8 mouse cellular contexts compared by ENCODE assay signal in genomic region chr2:30807648-30808295, GRCm38 (mm10). TPM values are rescaled to one million over a fixed set of nuclear protein-coding genes. Genes with fewer than 3 reads are reported as not detected.
A peak's percentile ranks its signal among the peaks of the same experiment; 100 is the strongest.
DNase-seq lines count a peak whose midpoint lies in the region; ATAC-seq and TF ChIP-seq lines count a peak whose summit lies in the region.

Gene Ntmt1 (plus strand): TSS chr2:30807826.

- ATAC-seq in forebrain, postnatal 0 days, result peak; percentile 96
- ATAC-seq in lung, embryonic 15.5 days (ENCODE audit: borderline replicate concordance, extremely low read depth, low FRiP score, low TSS enrichment), result peak; percentile 99

- peak within 1 kb of the TSS; percentile 32; the same call in 1 of the 2 replicates for H3K27ac ChIP-seq in MEL (ENCODE audit: control insufficient read depth, low read depth, low read length)
- no peak within 1 kb of the TSS for H3K27ac ChIP-seq in cerebellum, adult 2 months (ENCODE audit: insufficient read depth, low read length)
- peak within 1 kb of the TSS; percentile 85 for H3K27ac ChIP-seq in forebrain, postnatal 0 days (ENCODE audit: low read depth, low read length)
- peak within 1 kb of the TSS; percentile 70 for H3K27ac ChIP-seq in lung, embryonic 15.5 days

- TF ChIP-seq POLR2A in MEL (IDR thresholded peaks at IDR 0.05; ENCODE audit: control insufficient read depth in 1 of 2, insufficient read depth in 1 of 2, low read depth in 1 of 2, low read length in 2 of 2, poor library complexity in 1 of 2), result peak; percentile 61 to 94
- TF ChIP-seq POLR2A in cerebellum, adult 2 months (IDR thresholded peaks at IDR 0.05; ENCODE audit: borderline replicate concordance, insufficient read depth, low read length), result peak; percentile 80; the same call in 1 of the 2 replicates

- peaks cover 32% of the 10 kb centered on the region for H3K79me2 ChIP-seq in MEL (ENCODE audit: control insufficient read depth, insufficient read depth, low read length, poor library complexity)

- peak within 1 kb of the TSS; percentile 88 for H3K9ac ChIP-seq in MEL (ENCODE audit: control insufficient read depth, low read depth, low read length, poor library complexity, severe bottlenecking)
- H3K9ac ChIP-seq in forebrain, postnatal 0 days, result peak within 1 kb of the TSS; percentile 94
- peak within 1 kb of the TSS; percentile 70 for H3K9ac ChIP-seq in lung, embryonic 15.5 days

- no peaks in the 10 kb centered on the region for H3K27me3 ChIP-seq in MEL (ENCODE audit: control insufficient read depth in 1 of 2, insufficient read depth in 2 of 2, low read length in 2 of 2)
- H3K27me3 ChIP-seq in cerebellum, adult 2 months (ENCODE audit: control insufficient read depth, insufficient read depth, low read length), result no peaks in the 10 kb centered on the region
- no peaks in the 10 kb centered on the region for H3K27me3 ChIP-seq in forebrain, postnatal 0 days (ENCODE audit: insufficient read depth, low read length)
- no peaks in the 10 kb centered on the region for H3K27me3 ChIP-seq in lung, embryonic 15.5 days

- H3K4me2 ChIP-seq in forebrain, postnatal 0 days (ENCODE audit: low read depth), result peak within 1 kb of the TSS; percentile 91
- peak within 1 kb of the TSS; percentile 87 for H3K4me2 ChIP-seq in lung, embryonic 15.5 days

- peak within 1 kb of the TSS; percentile 90 to 96 for H3K4me3 ChIP-seq in MEL (ENCODE audit: control insufficient read depth in 1 of 2, insufficient read depth in 1 of 2, low read depth in 2 of 2, low read length in 2 of 2)
- H3K4me3 ChIP-seq in cerebellum, adult 2 months (replicated peaks; ENCODE audit: insufficient read depth, low read depth, low read length), result peak within 1 kb of the TSS; percentile 73
- H3K4me3 ChIP-seq in forebrain, postnatal 0 days (ENCODE audit: low read depth, low read length), result peak within 1 kb of the TSS; percentile 71
- H3K4me3 ChIP-seq in lung, embryonic 15.5 days, result peak within 1 kb of the TSS; percentile 68

- TF ChIP-seq RAD21 in MEL (IDR thresholded peaks at IDR 0.05; ENCODE audit: low read depth, low read length), result no peak

- no peak for TF ChIP-seq CTCF in MEL (IDR thresholded peaks at IDR 0.05 in 2 of 3, conservative IDR thresholded peaks at IDR 0.05 in 1 of 3; ENCODE audit: control insufficient read depth in 1 of 3, insufficient read depth in 1 of 3, low read depth in 2 of 3, low read length in 3 of 3, poor library complexity in 1 of 3, severe bottlenecking in 1 of 3)
- TF ChIP-seq CTCF in cerebellum, adult 2 months (IDR thresholded peaks at IDR 0.05; ENCODE audit: borderline replicate concordance, insufficient read depth, low read depth, low read length), result no peak
- no peak for TF ChIP-seq CTCF in forebrain, postnatal 0 days (IDR thresholded peaks at IDR 0.05; ENCODE audit: low read depth)

- 1% methylated on average over 44 of the region's 44 CpGs for WGBS in cerebellum, adult 2 months
- 3% methylated on average over 44 of the region's 44 CpGs for WGBS in forebrain, postnatal 0 days
- under 1% methylated on average over 38 of the region's 44 CpGs for WGBS in lung, embryonic 15.5 days

- peaks cover 2 to 9% of the 10 kb centered on the region in 2 experiments; a peak in 3 of 4 replicates for H3K4me1 ChIP-seq in MEL (ENCODE audit: control insufficient read depth in 1 of 2, insufficient read depth in 2 of 2, low read length in 2 of 2)
- H3K4me1 ChIP-seq in cerebellum, adult 2 months (ENCODE audit: control insufficient read depth, insufficient read depth, low read length), result peaks cover 6% of the 10 kb centered on the region; the same call in 1 of the 2 replicates
- H3K4me1 ChIP-seq in forebrain, postnatal 0 days (ENCODE audit: insufficient read depth), result peaks cover 3% of the 10 kb centered on the region
- peaks cover 35% of the 10 kb centered on the region for H3K4me1 ChIP-seq in lung, embryonic 15.5 days

- no peaks in the 10 kb centered on the region for H3K9me3 ChIP-seq in MEL (replicated peaks; ENCODE audit: insufficient read depth, low read length)
- no peaks in the 10 kb centered on the region for H3K9me3 ChIP-seq in forebrain, postnatal 0 days (ENCODE audit: low read length)
- H3K9me3 ChIP-seq in lung, embryonic 15.5 days, result no peaks in the 10 kb centered on the region

- H3K36me3 ChIP-seq in MEL (ENCODE audit: control insufficient read depth in 1 of 2, insufficient read depth in 2 of 2, low read length in 2 of 2), result peaks cover 0 to 6% of the 10 kb centered on the region in 2 experiments; a peak in 2 of 4 replicates
- no peaks in the 10 kb centered on the region for H3K36me3 ChIP-seq in forebrain, postnatal 0 days (ENCODE audit: insufficient read depth)
- H3K36me3 ChIP-seq in lung, embryonic 15.5 days, result peaks cover 2% of the 10 kb centered on the region; the same call in 1 of the 2 replicates

- TF ChIP-seq EP300 in MEL (IDR thresholded peaks at IDR 0.05; ENCODE audit: low read depth in 1 of 2, low read length in 2 of 2), result peak in 1 of 2 experiments; percentile 14; a peak in 1 of 4 replicates

- peak; percentile 99 for DNase-seq in MEL (ENCODE audit: low read depth, low spot score)
- peak; percentile 96 to 98 for DNase-seq in cerebellum, adult 2 months
- DNase-seq in forebrain, postnatal 0 days, result peak; percentile 95
- DNase-seq in heart, postnatal 4 days, result peak; percentile 100
- peak; percentile 98 to 99 for DNase-seq in layer of hippocampus, adult 8-10 months (ENCODE audit: low spot score in 2 of 2)
- DNase-seq in ovary, adult 18-20 months (ENCODE audit: low spot score), result peak; percentile 100
- DNase-seq in thymus, postnatal 0 days (ENCODE audit: low spot score), result peak; percentile 94

TF ChIP-seq in MEL, 35 proteins besides CTCF, POLR2A, EP300 and RAD21:
- TF ChIP-seq ELF1 (IDR thresholded peaks at IDR 0.05; ENCODE audit: low read depth, low read length) (no peak), MYC (IDR thresholded peaks at IDR 0.05; ENCODE audit: low read depth, low read length) (peak; percentile 69), SIN3A (IDR thresholded peaks at IDR 0.05; ENCODE audit: low read length) (peak; percentile 60), HCFC1 (IDR thresholded peaks at IDR 0.05; ENCODE audit: low read depth, low read length) (peak; percentile 39; the same call in 1 of the 2 replicates), ZMIZ1 (IDR thresholded peaks at IDR 0.05; ENCODE audit: low read depth, low read length) (peak; percentile 64; the same call in 1 of the 2 replicates), RCOR1 (IDR thresholded peaks at IDR 0.05; ENCODE audit: low read depth, low read length) (no peak), POLR2AphosphoS2 (IDR thresholded peaks at IDR 0.05; ENCODE audit: low read length) (peak; percentile 80), MXI1 (IDR thresholded peaks at IDR 0.05; ENCODE audit: low read depth, low read length) (peak; percentile 96), JUND (IDR thresholded peaks at IDR 0.05; ENCODE audit: low read depth, low read length) (no peak), TCF12 (IDR thresholded peaks at IDR 0.05; ENCODE audit: low read depth, low read length) (0 out of 2 replicates have a peak, but pooled peaks have one; percentile 16), MAX (IDR thresholded peaks at IDR 0.05; ENCODE audit: low read length) (peak; percentile 91), ZKSCAN1 (IDR thresholded peaks at IDR 0.05; ENCODE audit: low read depth, low read length) (no peak), MAZ (IDR thresholded peaks at IDR 0.05; ENCODE audit: low read depth, low read length) (peak; percentile 52; the same call in 1 of the 2 replicates), NRF1 (IDR thresholded peaks at IDR 0.05; ENCODE audit: insufficient read depth, low read depth, low read length, poor library complexity, severe bottlenecking) (peak; percentile 15; the same call in 1 of the 2 replicates), NELFE (IDR thresholded peaks at IDR 0.05; ENCODE audit: low read depth, low read length) (peak; percentile 88), UBTF (IDR thresholded peaks at IDR 0.05; ENCODE audit: borderline replicate concordance, insufficient read depth, low read depth, low read length) (no peak), E2F4 (IDR thresholded peaks at IDR 0.05; ENCODE audit: borderline replicate concordance, low read depth, low read length) (no peak), TBP (IDR thresholded peaks at IDR 0.05; ENCODE audit: low read depth, low read length) (0 out of 2 replicates have a peak, but pooled peaks have one; percentile 22), USF1 (IDR thresholded peaks at IDR 0.05; ENCODE audit: low read depth, low read length) (peak; percentile 37; the same call in 1 of the 2 replicates), TAL1 (IDR thresholded peaks at IDR 0.05; ENCODE audit: low read length) (no peak)

RNA-seq across cellular contexts. Expression of gene Ntmt1, which starts in this region (rescaled TPM):
- total RNA-seq in MEL (2012; rRNA removed), result 66.3 and 83.2 TPM in 2 replicates
- 10 to 100 TPM in 1 of 2 experiments, not detected in 1; 58.9 TPM for polyA plus RNA-seq in MEL (2012; ENCODE audit: insufficient read depth in 1 of 2, insufficient read length in 2 of 2, low read depth in 1 of 2, low replicate concordance in 2 of 2, missing spikeins in 1 of 2)
- 37.1 and 37.8 TPM in 2 replicates for polyA plus RNA-seq in cerebellum, adult 2 months (2012; rRNA removed)
- total RNA-seq in forebrain, postnatal 0 days (2014; rRNA removed), result 87.6 and 105 TPM in 2 replicates
- 106 and 107 TPM in 2 replicates for polyA plus RNA-seq in forebrain, postnatal 0 days (2015; fragmentation: Nextera tagmentation; extraction: Ambion mirVana)
- 10 to 100 TPM; 51.7 to 54.5 TPM for total RNA-seq in heart, postnatal 4 days (2021)
- total RNA-seq in layer of hippocampus, adult 8-10 months (2022), result 10 to 100 TPM; 29.6 to 33.4 (median 32.3) TPM
- polyA plus RNA-seq in lung, embryonic 15.5 days (2015; fragmentation: Nextera tagmentation; extraction: Ambion mirVana), result 82.9 and 87.2 TPM in 2 replicates
- 48.5 and 50.4 TPM in 2 replicates for polyA plus RNA-seq in thymus, postnatal 0 days (2015; fragmentation: Nextera tagmentation; extraction: Ambion mirVana)
